Mouse (Mus musculus) hindbrain, embryonic 16.5 days (tissue): ENCODE measurements around the gene Slc6a9. TPM values are rescaled to one million over a fixed set of nuclear protein-coding genes. Genes with fewer than 3 reads are reported as not detected.

Experiments
- ATAC-seq: fragments of 200-750 bp; cut with Nextera tagmentation; 2 replicates; pipeline ENCODE4 v1.8.0; 2017; ENCODE audit warnings: moderate TSS enrichment, moderate library complexity
- H3K27ac ChIP-seq: fragments of 300-500 bp; sonication (generic); 2 replicates; pipeline ENCODE4 v1.5.1; 2014; ENCODE audit warnings: low read depth, mild to moderate bottlenecking, control low read depth, low read length, moderate library complexity
- H3K27me3 ChIP-seq: fragments of 300-500 bp; sonication (generic); replicated peaks from 2 replicates; pipeline ENCODE4 v1.6.1; 2014; ENCODE audit warnings: low read length; ENCODE audit not compliant: control insufficient read depth, insufficient read depth
- H3K36me3 ChIP-seq: fragments of 300-500 bp; sonication (generic); 2 replicates; pipeline ENCODE4 v1.6.1; 2014; ENCODE audit warnings: mild to moderate bottlenecking, low read length, moderate library complexity, mixed read lengths; ENCODE audit not compliant: control insufficient read depth, insufficient read depth
- H3K4me1 ChIP-seq: fragments of 300-500 bp; sonication (generic); 2 replicates; pipeline ENCODE4 v1.6.1; 2014; ENCODE audit warnings: low read depth, low read length; ENCODE audit not compliant: control insufficient read depth, insufficient read depth
- H3K4me2 ChIP-seq: fragments of 300-500 bp; sonication (generic); 2 replicates; pipeline ENCODE4 v1.6.1; 2014; ENCODE audit warnings: mild to moderate bottlenecking, low read length, control low read depth, moderate library complexity
- H3K4me3 ChIP-seq: fragments of 300-500 bp; sonication (generic); 2 replicates; pipeline ENCODE4 v1.5.1; 2014; ENCODE audit warnings: mild to moderate bottlenecking, low read length, control low read depth, moderate library complexity
- H3K9ac ChIP-seq: fragments of 300-500 bp; sonication (generic); 2 replicates; pipeline ENCODE4 v1.6.1; 2014; ENCODE audit warnings: low read depth, mild to moderate bottlenecking, control low read depth, low read length, moderate library complexity
- H3K9me3 ChIP-seq: fragments of 300-500 bp; sonication (generic); 2 replicates; pipeline ENCODE4 v1.6.1; 2014; ENCODE audit warnings: mild to moderate bottlenecking, low read length, moderate library complexity; ENCODE audit not compliant: control insufficient read depth
- WGBS: fragments of 180-500 bp; shearing (Covaris S2); extraction: QIAGEN DNeasy Blood & Tissue Kit; methylation state at CpG from one replicate; pipeline ENCODE4 v1.1.7; 2014; 5-methylcytosine and 5-hydroxymethylcytosine counted together
- polyA plus RNA-seq: library from polyadenylated mRNA; unstranded; fragments of >200 nt; fragmentation: Nextera tagmentation; extraction: Ambion mirVana; gene quantifications from 2 replicates; pipeline ENCODE4 v1.2.1, GENCODE M21; 2015

Gene Slc6a9
- polyA plus RNA-seq, 1 experiment from 2014 or later, result 63.8 TPM

GRCm38 (mm10) chr4:117835531-117836111 is 1.3 kb downstream of the Slc6a9 start:
- peaks cover 6% of the 10 kb centered on the region for H3K4me1 ChIP-seq
- peaks cover 3% of the 10 kb centered on the region; the same call in 1 of the 2 replicates for H3K27me3 ChIP-seq
- no peaks in the 10 kb centered on the region for H3K9me3 ChIP-seq
- peak; percentile 37 for ATAC-seq
- H3K4me3 ChIP-seq, result peak overlapping the region; percentile 83
- under 1% methylated on average over 58 of the region's 60 CpGs for WGBS
- peak overlapping the region; percentile 90 for H3K9ac ChIP-seq
- peak overlapping the region; percentile 89 for H3K4me2 ChIP-seq
- peak overlapping the region; percentile 93 for H3K27ac ChIP-seq
- H3K36me3 ChIP-seq, result no peaks in the 10 kb centered on the region

DNA sequence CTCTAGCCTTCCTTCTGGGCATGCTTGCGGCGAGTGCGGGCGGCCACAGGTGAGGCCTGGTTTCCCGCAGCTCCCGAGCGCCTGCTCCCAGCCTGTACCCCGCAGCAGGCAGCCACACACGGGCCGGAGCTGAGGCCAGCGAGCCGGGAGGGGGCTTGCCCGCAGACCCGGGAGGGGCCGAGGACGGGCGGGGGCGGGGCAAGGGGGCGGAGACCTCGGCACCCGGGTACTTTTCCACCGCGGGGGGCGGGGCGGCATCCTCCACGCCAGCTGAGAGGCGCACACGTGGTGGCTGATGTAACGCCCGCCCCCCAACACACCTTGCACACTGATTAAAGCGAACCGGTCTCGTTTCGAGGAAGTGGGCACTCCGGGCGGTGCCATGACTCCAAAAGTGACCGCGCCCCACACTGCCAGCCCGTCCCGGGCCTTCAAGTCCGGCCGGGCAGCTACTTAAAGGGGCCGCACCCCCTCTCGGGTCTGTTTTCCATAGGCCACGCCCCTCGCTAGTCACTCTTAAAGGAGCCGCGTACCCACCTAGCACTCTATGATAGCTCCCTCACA is 2.0 kb downstream of the Slc6a9 start:
- peak; percentile 92 for ATAC-seq
- peak overlapping the region; percentile 90 for H3K9ac ChIP-seq
- peak overlapping the region; percentile 93 for H3K27ac ChIP-seq
- peak overlapping the region; percentile 89 for H3K4me2 ChIP-seq
- under 1% methylated on average over 45 of the region's 48 CpGs for WGBS
- no peaks in the 10 kb centered on the region for H3K36me3 ChIP-seq
- no peaks in the 10 kb centered on the region for H3K9me3 ChIP-seq
- peak overlapping the region; percentile 83 for H3K4me3 ChIP-seq
- H3K4me1 ChIP-seq, result peaks cover 6% of the 10 kb centered on the region
- peaks cover under 1% of the 10 kb centered on the region; the same call in 1 of the 2 replicates for H3K27me3 ChIP-seq

GRCm38 (mm10) chr4:117837271-117837670 is 3.0 kb downstream of the Slc6a9 start:
- Histone ChIP-seq H3K27me3 (no peaks in the 10 kb centered on the region; the same call in 1 of the 2 replicates), H3K36me3 (no peaks in the 10 kb centered on the region), H3K4me1 (peaks cover 6% of the 10 kb centered on the region), H3K9ac (no peak overlapping the region), H3K4me2 (peak overlapping the region; percentile 89), H3K9me3 (no peaks in the 10 kb centered on the region), H3K4me3 (no peak overlapping the region), H3K27ac (no peak overlapping the region)
- no peak for ATAC-seq
- WGBS, result 61% methylated on average over 4 of the region's 4 CpGs

DNA sequence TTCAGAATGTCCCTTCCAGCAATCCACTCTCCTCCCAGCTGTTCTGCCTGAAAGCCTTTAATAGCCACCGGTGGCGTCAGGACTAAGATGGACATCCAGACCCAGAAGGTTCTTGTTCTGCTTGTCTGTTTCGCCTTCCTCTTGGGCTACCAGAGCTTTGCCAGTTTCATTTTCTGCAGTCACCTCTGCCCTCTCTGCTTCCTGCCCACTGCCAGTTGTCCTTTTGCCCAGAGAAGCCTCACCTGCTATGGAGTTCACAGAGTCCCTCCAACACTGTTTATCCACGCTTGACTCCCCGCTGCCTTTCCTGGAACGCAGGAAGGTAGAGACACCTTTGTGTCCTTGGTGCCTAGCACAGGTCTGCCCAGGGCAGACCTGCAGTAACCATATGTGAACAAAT is 5.1 kb downstream of the Slc6a9 start:
- H3K36me3 ChIP-seq, result no peaks in the 10 kb centered on the region
- no peak overlapping the region for H3K9ac ChIP-seq
- H3K4me2 ChIP-seq, result no peak overlapping the region
- no peaks in the 10 kb centered on the region for H3K9me3 ChIP-seq
- no peak for ATAC-seq
- WGBS, result 82% methylated on average over 6 of the region's 6 CpGs
- H3K4me1 ChIP-seq, result peaks cover 6% of the 10 kb centered on the region
- no peak overlapping the region for H3K27ac ChIP-seq
- no peak overlapping the region for H3K4me3 ChIP-seq
- no peaks in the 10 kb centered on the region for H3K27me3 ChIP-seq

DNA sequence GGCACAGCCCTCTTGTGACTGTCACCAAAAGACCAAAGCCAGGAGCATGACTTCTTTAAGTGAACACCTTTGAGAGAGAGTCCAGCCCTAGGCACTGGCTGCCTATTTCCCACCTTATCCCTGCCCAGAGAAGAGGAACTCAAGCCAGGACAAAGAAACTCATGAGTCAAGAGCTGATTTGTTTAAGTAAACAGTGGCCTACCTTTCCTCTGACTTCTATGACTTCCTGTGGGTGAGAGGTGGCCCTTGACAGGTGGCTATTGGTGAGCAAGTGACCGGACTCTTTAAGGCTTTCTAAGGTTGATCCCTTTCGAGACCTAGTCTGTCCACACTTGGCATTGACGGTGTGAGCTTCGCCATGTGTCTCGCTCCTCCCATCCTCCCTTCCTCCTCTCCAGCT is 6.5 kb downstream of the Slc6a9 start:
- ATAC-seq, result no peak
- no peaks in the 10 kb centered on the region for H3K27me3 ChIP-seq
- H3K36me3 ChIP-seq, result no peaks in the 10 kb centered on the region
- H3K4me1 ChIP-seq, result no peaks in the 10 kb centered on the region
- H3K4me2 ChIP-seq, result no peak overlapping the region
- 95% methylated on average over 5 of the region's 5 CpGs for WGBS
- no peaks in the 10 kb centered on the region for H3K9me3 ChIP-seq
- H3K27ac ChIP-seq, result no peak overlapping the region
- H3K9ac ChIP-seq, result no peak overlapping the region
- no peak overlapping the region for H3K4me3 ChIP-seq

DNA sequence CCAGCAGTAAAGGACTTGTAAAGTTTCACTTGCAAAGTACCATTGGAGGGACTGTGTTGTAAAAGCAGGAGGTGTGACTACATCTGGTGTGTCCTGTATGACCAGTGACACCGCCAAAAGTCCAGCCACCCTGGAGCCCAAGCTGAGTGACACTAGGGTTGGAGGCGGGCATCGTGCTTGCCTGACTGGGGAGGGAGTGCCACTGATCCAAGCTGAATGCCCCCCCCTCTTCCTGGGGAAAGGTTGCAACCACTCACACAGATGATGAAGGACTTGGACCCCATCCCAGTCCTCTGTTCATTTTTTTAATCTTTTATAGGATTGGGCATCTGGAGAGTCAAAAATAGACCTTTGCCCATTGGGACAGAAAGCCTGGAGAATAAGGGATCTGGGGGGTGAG is 7.3 kb downstream of the Slc6a9 start:
- H3K4me1 ChIP-seq, result no peaks in the 10 kb centered on the region
- no peak for ATAC-seq
- H3K27me3 ChIP-seq, result no peaks in the 10 kb centered on the region
- no peak overlapping the region for H3K27ac ChIP-seq
- H3K4me2 ChIP-seq, result no peak overlapping the region
- H3K4me3 ChIP-seq, result no peak overlapping the region
- no peaks in the 10 kb centered on the region for H3K9me3 ChIP-seq
- WGBS, result 89% methylated on average over 3 of the region's 3 CpGs
- H3K36me3 ChIP-seq, result no peaks in the 10 kb centered on the region
- H3K9ac ChIP-seq, result no peak overlapping the region

- 72% methylated on average over 5 of the region's 5 CpGs for WGBS
- H3K9me3 ChIP-seq, result no peaks in the 10 kb centered on the region
- H3K9ac ChIP-seq, result no peak overlapping the region
- no peak overlapping the region for H3K27ac ChIP-seq
- H3K4me1 ChIP-seq, result no peaks in the 10 kb centered on the region; the same call in 1 of the 2 replicates
- H3K27me3 ChIP-seq, result no peaks in the 10 kb centered on the region
- no peaks in the 10 kb centered on the region for H3K36me3 ChIP-seq
- no peak overlapping the region for H3K4me2 ChIP-seq
- no peak overlapping the region for H3K4me3 ChIP-seq
- no peak for ATAC-seq
Observed at GRCm38 (mm10) chr4:117843101-117843500, 8.8 kb downstream of the Slc6a9 start.

- Histone ChIP-seq H3K4me3 (no peak overlapping the region), H3K9me3 (no peaks in the 10 kb centered on the region), H3K36me3 (no peaks in the 10 kb centered on the region), H3K27ac (no peak overlapping the region), H3K4me1 (peaks cover 7% of the 10 kb centered on the region), H3K4me2 (no peak overlapping the region), H3K27me3 (no peaks in the 10 kb centered on the region), H3K9ac (no peak overlapping the region)
- WGBS, result 91% methylated on average over 5 of the region's 5 CpGs
- no peak for ATAC-seq
Observed at GRCm38 (mm10) chr4:117844467-117844866, 10.2 kb downstream of the Slc6a9 start.

DNA sequence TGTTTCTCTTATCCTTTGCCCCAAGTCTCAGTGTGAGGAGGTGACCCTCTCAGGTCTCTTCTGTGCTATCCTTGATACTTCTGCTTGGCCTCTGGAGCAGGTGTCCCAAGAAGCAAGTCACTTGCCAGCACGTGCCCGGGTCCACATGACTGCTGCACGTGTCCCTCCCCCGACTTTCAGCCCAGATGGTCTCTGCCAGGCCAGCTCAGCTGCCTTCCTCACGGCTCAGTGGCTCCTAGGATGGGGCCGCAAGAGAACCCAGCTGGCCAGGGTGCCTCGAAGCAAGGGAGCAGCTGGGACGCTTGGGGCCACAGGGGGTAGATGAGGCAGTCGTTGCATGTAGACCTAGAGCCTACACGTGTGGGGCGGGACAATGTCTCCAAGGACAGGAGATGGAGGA is 11.0 kb downstream of the Slc6a9 start:
- Histone ChIP-seq H3K9me3 (no peaks in the 10 kb centered on the region), H3K36me3 (no peaks in the 10 kb centered on the region), H3K4me1 (peaks cover 14% of the 10 kb centered on the region), H3K9ac (no peak overlapping the region), H3K27ac (no peak overlapping the region), H3K27me3 (no peaks in the 10 kb centered on the region), H3K4me3 (no peak overlapping the region), H3K4me2 (no peak overlapping the region)
- ATAC-seq, result no peak
- WGBS, result 47% methylated on average over 11 of the region's 11 CpGs
